Mouse (Mus musculus): ENCODE results near the gene Dzip1. TPM values are rescaled to one million over a fixed set of nuclear protein-coding genes. Genes with fewer than 3 reads are reported as not detected.

Gene Dzip1
- polyA plus RNA-seq, 1 experiment from 2014 or later, result 103 TPM

DNA sequence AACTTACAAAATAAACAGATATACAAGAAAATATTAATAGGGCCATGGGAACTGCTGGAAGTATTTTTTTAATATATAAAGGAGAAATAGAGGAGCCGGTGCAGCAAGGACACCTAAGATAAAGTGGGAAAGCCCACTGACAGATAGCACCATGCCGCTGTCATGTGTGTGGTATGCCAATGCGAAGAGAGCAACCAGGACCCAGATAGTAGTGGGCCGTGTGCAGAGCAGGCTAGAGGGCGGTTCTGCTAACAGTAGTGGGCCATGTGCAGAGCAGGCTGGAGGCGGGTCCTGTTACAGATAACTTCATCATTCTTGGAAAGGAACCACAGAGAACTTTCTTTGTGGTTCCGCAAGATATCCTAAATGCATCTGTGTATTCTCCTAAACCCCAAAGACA, 88.5 kb downstream of the Dzip1 start:
- 97% methylated on average over 7 of the region's 7 CpGs for WGBS
- Histone ChIP-seq H3K9ac (ENCODE audit: low read depth, low read length) (no peak overlapping the region), H3K9me3 (replicated peaks; ENCODE audit: control insufficient read depth, low read length, poor library complexity, severe bottlenecking) (no peaks in the 10 kb centered on the region), H3K4me1 (ENCODE audit: control insufficient read depth, insufficient read depth, low read length) (no peaks in the 10 kb centered on the region), H3K4me3 (ENCODE audit: low read depth, low read length) (no peak overlapping the region), H3K36me3 (ENCODE audit: control insufficient read depth, insufficient read depth, low read length) (no peaks in the 10 kb centered on the region), H3K4me2 (ENCODE audit: low read length) (no peak overlapping the region), H3K27me3 (ENCODE audit: control insufficient read depth, insufficient read depth, low read depth, low read length) (no peaks in the 10 kb centered on the region), H3K27ac (ENCODE audit: low read length) (no peak overlapping the region)
- no peak for ATAC-seq

GRCm38 (mm10) chr14:118836145-118836544, 89.1 kb downstream of the Dzip1 start:
- Histone ChIP-seq H3K4me1 (ENCODE audit: control insufficient read depth, insufficient read depth, low read length) (no peaks in the 10 kb centered on the region), H3K27me3 (ENCODE audit: control insufficient read depth, insufficient read depth, low read depth, low read length) (no peaks in the 10 kb centered on the region), H3K9ac (ENCODE audit: low read depth, low read length) (no peak overlapping the region), H3K4me3 (ENCODE audit: low read depth, low read length) (no peak overlapping the region), H3K36me3 (ENCODE audit: control insufficient read depth, insufficient read depth, low read length) (no peaks in the 10 kb centered on the region), H3K27ac (ENCODE audit: low read length) (no peak overlapping the region), H3K9me3 (replicated peaks; ENCODE audit: control insufficient read depth, low read length, poor library complexity, severe bottlenecking) (no peaks in the 10 kb centered on the region), H3K4me2 (ENCODE audit: low read length) (no peak overlapping the region)
- ATAC-seq, result no peak
- WGBS, result 87% methylated on average over 11 of the region's 11 CpGs

- Histone ChIP-seq H3K4me2 (ENCODE audit: low read length) (no peak overlapping the region), H3K4me3 (ENCODE audit: low read depth, low read length) (no peak overlapping the region), H3K27ac (ENCODE audit: low read length) (no peak overlapping the region), H3K9me3 (replicated peaks; ENCODE audit: control insufficient read depth, low read length, poor library complexity, severe bottlenecking) (no peaks in the 10 kb centered on the region), H3K36me3 (ENCODE audit: control insufficient read depth, insufficient read depth, low read length) (no peaks in the 10 kb centered on the region), H3K27me3 (ENCODE audit: control insufficient read depth, insufficient read depth, low read depth, low read length) (no peaks in the 10 kb centered on the region), H3K4me1 (ENCODE audit: control insufficient read depth, insufficient read depth, low read length) (no peaks in the 10 kb centered on the region), H3K9ac (ENCODE audit: low read depth, low read length) (no peak overlapping the region)
- 12% methylated on average over 7 of the region's 7 CpGs for WGBS
- ATAC-seq, result no peak
Measured at GRCm38 (mm10) chr14:118834313-118834712, 90.9 kb downstream of the Dzip1 start.

DNA sequence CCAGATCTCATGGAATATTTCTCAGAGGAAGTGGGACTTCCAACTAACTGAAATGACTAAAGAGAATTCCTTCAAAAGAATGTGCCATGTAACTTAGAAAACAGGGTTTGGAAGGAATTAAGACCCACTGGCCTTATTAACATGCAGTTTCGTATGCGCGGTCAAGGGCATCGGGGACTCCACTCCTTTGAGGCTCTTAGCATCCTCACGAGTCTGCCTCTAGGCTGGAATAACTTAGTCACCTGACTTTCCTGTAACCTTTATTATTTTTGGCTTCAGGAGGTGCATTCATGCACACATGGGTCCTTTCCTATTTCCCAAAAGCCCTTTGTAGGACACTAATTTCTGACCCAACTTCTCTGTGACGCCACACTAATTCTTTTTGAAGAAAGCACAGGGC, 92.0 kb downstream of the Dzip1 start:
- Histone ChIP-seq H3K4me2 (ENCODE audit: low read length) (no peak overlapping the region), H3K4me3 (ENCODE audit: low read depth, low read length) (no peak overlapping the region), H3K4me1 (ENCODE audit: control insufficient read depth, insufficient read depth, low read length) (no peaks in the 10 kb centered on the region), H3K27ac (ENCODE audit: low read length) (no peak overlapping the region), H3K27me3 (ENCODE audit: control insufficient read depth, insufficient read depth, low read depth, low read length) (no peaks in the 10 kb centered on the region), H3K36me3 (ENCODE audit: control insufficient read depth, insufficient read depth, low read length) (no peaks in the 10 kb centered on the region), H3K9ac (ENCODE audit: low read depth, low read length) (no peak overlapping the region), H3K9me3 (replicated peaks; ENCODE audit: control insufficient read depth, low read length, poor library complexity, severe bottlenecking) (no peaks in the 10 kb centered on the region)
- 83% methylated on average over 6 of the region's 6 CpGs for WGBS
- ATAC-seq, result no peak

DNA sequence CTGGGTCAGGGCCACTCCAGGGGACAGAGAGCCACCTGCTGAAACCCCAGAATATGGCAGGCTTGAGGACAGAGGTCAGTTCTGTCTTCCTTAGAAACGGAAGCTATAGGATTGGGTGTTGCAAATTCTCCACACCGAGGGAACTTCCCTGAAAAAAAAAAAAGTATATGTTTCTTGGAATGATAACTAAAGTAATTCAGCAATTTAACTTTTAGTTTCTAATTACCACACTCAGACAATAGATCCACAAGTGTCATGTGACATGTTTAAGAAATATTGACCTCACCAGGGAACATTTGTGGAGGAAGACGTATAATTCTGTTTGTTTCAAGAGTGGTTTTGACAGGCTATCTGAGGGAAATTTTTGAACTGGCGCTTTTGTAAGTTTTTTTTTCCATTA, 93.7 kb downstream of the Dzip1 start:
- no peak overlapping the region for H3K4me3 ChIP-seq (ENCODE audit: low read depth, low read length)
- H3K36me3 ChIP-seq (ENCODE audit: control insufficient read depth, insufficient read depth, low read length), result no peaks in the 10 kb centered on the region
- no peaks in the 10 kb centered on the region for H3K27me3 ChIP-seq (ENCODE audit: control insufficient read depth, insufficient read depth, low read depth, low read length)
- 83% methylated on average over 4 of the region's 4 CpGs for WGBS
- H3K4me1 ChIP-seq (ENCODE audit: control insufficient read depth, insufficient read depth, low read length), result 0 out of 2 replicates have a peak, but pooled peaks cover 3% of the 10 kb centered on the region
- H3K9ac ChIP-seq (ENCODE audit: low read depth, low read length), result no peak overlapping the region
- ATAC-seq, result no peak
- no peak overlapping the region for H3K27ac ChIP-seq (ENCODE audit: low read length)
- no peak overlapping the region for H3K4me2 ChIP-seq (ENCODE audit: low read length)
- H3K9me3 ChIP-seq (replicated peaks; ENCODE audit: control insufficient read depth, low read length, poor library complexity, severe bottlenecking), result no peaks in the 10 kb centered on the region

- no peak for ATAC-seq
- Histone ChIP-seq H3K4me1 (ENCODE audit: control insufficient read depth, insufficient read depth, low read length) (0 out of 2 replicates have a peak, but pooled peaks cover 3% of the 10 kb centered on the region), H3K9ac (ENCODE audit: low read depth, low read length) (no peak overlapping the region), H3K9me3 (replicated peaks; ENCODE audit: control insufficient read depth, low read length, poor library complexity, severe bottlenecking) (no peaks in the 10 kb centered on the region), H3K36me3 (ENCODE audit: control insufficient read depth, insufficient read depth, low read length) (no peaks in the 10 kb centered on the region), H3K27ac (ENCODE audit: low read length) (no peak overlapping the region), H3K27me3 (ENCODE audit: control insufficient read depth, insufficient read depth, low read depth, low read length) (no peaks in the 10 kb centered on the region), H3K4me3 (ENCODE audit: low read depth, low read length) (no peak overlapping the region), H3K4me2 (ENCODE audit: low read length) (no peak overlapping the region)
- WGBS, result 93% methylated on average over 11 of the region's 11 CpGs
Measured at GRCm38 (mm10) chr14:118829331-118830095, 95.7 kb downstream of the Dzip1 start.

DNA sequence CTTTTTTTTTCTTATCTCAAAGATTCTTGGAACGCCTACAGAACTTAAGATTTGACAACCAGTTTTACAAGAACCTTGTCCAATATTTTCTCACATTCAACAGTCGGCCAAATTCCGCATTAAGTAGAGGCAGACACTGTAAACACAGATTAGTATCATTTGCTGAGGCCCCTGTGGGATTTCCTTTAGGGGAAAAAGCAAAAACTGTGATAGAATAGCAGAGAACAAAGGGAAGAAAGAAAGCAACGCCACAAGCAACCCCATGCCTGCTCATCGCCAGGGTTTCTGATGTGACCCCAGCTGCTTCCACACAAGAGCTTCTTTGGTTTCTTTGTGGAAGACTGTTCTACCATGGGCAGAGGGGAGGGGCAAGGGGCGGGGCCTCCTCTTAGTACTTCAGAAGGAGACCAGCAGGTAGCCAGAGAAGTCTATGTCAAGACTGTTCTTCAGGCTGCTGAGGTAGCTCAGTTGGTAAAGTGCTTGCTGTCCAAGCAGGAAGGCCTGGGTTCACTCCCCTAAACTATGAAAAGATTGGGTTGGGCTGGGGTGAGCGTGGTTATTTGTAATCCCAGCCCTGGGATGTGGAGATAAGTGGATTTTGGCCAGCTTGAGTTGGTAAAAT, 97.9 kb downstream of the Dzip1 start:
- H3K4me2 ChIP-seq (ENCODE audit: low read length), result no peak overlapping the region
- no peak for ATAC-seq
- no peak overlapping the region for H3K27ac ChIP-seq (ENCODE audit: low read length)
- no peak overlapping the region for H3K9ac ChIP-seq (ENCODE audit: low read depth, low read length)
- WGBS, result 19% methylated on average over 7 of the region's 7 CpGs
- no peaks in the 10 kb centered on the region for H3K9me3 ChIP-seq (replicated peaks; ENCODE audit: control insufficient read depth, low read length, poor library complexity, severe bottlenecking)
- no peaks in the 10 kb centered on the region for H3K27me3 ChIP-seq (ENCODE audit: control insufficient read depth, insufficient read depth, low read depth, low read length)
- H3K4me3 ChIP-seq (ENCODE audit: low read depth, low read length), result no peak overlapping the region
- H3K36me3 ChIP-seq (ENCODE audit: control insufficient read depth, insufficient read depth, low read length), result no peaks in the 10 kb centered on the region
- H3K4me1 ChIP-seq (ENCODE audit: control insufficient read depth, insufficient read depth, low read length), result 0 out of 2 replicates have a peak, but pooled peaks cover 3% of the 10 kb centered on the region

DNA sequence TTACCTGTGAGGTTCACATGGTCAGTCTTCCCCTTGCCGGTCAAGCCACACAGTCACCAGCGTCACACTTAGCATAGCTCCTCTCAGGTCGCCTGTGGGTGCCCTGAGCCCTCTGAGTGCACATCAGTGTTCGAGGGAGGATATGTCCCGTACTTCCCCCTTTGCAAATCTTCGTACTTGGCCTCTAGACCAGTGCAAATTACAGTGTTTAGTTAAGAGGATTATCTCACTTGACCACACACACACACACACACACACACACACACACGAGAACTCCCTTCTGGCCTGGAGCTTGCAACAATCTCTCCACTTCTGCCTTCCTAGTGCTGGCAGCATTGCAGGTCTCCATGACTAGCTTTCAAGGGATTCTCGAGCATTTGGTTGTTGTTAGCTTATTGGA, 98.9 kb downstream of the Dzip1 start:
- Histone ChIP-seq H3K4me1 (ENCODE audit: control insufficient read depth, insufficient read depth, low read length) (0 out of 2 replicates have a peak, but pooled peaks cover 3% of the 10 kb centered on the region), H3K27me3 (ENCODE audit: control insufficient read depth, insufficient read depth, low read depth, low read length) (no peaks in the 10 kb centered on the region), H3K4me3 (ENCODE audit: low read depth, low read length) (no peak overlapping the region), H3K9ac (ENCODE audit: low read depth, low read length) (no peak overlapping the region), H3K4me2 (ENCODE audit: low read length) (no peak overlapping the region), H3K36me3 (ENCODE audit: control insufficient read depth, insufficient read depth, low read length) (no peaks in the 10 kb centered on the region), H3K9me3 (replicated peaks; ENCODE audit: control insufficient read depth, low read length, poor library complexity, severe bottlenecking) (no peaks in the 10 kb centered on the region), H3K27ac (ENCODE audit: low read length) (no peak overlapping the region)
- ATAC-seq, result no peak
- WGBS, result 52% methylated on average over 8 of the region's 8 CpGs

All from midbrain, embryonic 16.5 days (tissue).